Mouse (Mus musculus) left cerebral cortex, postnatal 25 days (tissue): ENCODE measurements around the gene Ssr1. TPM values are rescaled to one million over a fixed set of nuclear protein-coding genes. Genes with fewer than 3 reads are reported as not detected.

Experiments used
- DNase-seq, 2 experiments: peaks; one replicate each; pipeline ENCODE4 v3.0.0; 2022; ENCODE audit warnings: low spot score in 2 of 2, mixed read lengths in 1 of 2
- intact Hi-C: fragments of 180-260 bp; cut with DNase I; formaldehyde crosslinking; loops from one replicate; pipeline ENCODE4 v1.15.1; 2025
- total RNA-seq, 2 experiments: library from RNA; stranded (reverse); gene quantifications; 2 replicates each; pipeline ENCODE4 v1.2.3; 2021

Gene Ssr1
- total RNA-seq, 2 experiments from 2014 or later = 89.9 to 90.9 TPM

DNA sequence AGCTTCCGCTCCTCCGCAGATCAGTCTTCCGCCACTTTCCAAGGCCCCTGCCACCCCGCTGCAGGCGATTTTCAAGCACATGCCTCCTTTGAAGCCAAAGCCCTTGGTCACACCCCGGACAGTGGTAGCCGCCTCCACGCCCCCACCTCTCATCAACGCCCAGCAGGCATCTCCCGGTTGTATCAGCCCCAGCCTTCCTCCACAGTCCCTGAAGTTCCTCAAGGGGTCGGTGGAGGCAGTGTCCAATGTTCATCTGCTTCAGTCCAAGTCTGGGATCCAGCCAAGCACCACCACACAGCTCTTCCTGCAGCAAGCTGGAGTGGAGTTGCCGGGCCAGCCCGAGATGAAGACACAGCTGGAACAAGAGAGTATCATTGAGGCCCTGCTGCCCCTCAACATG is 63.9 kb downstream of the Ssr1 start:
- intact Hi-C loops = no loop called here
- no peak for DNase-seq

DNA sequence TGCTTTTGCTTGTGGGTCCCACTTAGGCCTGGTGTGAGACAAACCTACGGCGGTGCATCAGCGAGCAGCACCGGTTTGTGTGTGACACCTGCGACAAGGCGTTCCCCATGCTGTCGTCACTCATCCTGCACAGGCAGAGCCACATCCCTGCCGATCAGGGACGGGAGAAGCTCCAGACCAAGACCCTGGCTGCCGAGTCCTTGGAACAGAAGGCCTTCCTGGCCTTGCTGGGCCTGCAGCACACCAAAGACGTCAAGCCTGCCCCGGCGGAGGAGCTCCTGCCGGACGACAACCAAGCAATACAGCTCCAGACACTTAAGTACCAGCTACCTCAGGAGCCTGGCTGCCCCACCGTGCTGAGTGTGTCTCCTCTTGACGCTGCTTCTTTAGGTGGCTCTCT is 64.5 kb downstream of the Ssr1 start:
- intact Hi-C loops = no loop called here

DNA sequence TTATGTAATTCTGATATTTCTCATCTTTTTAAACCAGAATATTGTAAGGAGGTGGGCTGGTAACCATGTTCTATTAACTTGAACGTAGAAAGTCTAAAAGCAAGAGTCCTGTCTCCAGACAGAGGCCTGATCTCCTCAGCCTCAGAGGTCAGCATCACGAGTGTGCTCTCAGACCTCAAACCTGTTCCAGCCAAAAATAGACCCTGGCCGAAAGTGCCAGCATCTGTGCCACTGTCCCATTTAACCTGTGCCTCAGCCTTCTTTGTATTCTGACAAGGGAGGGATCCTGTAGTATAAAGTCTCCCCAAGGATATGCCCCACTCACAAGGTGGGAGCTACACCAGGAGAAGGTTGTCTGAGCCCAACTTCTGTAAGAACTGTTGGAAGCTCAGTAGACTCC is 67.6 kb downstream of the Ssr1 start:
- intact Hi-C loops = no loop called here

More for the DNA sequence above, 64.5 kb downstream of the Ssr1 start:
- DNase-seq = no peak

DNA sequence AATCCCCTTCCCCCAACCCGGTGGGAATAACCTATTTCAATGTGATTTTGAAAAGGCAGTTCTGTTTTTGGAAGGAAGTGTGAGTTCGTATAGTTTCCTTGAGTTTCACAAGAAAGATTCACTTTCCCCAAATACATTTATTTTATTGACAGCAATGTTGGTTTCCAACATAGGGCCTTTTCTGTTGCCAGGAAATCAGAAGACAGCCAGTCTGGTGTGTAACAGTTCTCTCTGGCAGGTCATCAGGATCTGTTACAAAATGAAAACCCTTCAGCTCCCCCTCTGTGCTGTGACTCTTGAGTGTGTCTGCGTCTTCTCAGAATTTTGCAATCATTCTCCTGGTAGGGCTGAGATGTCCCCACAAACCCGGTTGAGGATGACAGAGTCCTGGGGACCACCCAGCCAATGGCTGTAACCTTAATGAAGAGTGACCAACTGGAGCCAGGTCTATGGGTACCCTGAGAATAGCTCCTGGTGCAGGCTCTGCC is 69.5 kb downstream of the Ssr1 start:
- DNase-seq = no peak
- intact Hi-C loops = no loop called here

More for the DNA sequence above, 67.6 kb downstream of the Ssr1 start:
- no peak for DNase-seq

DNA sequence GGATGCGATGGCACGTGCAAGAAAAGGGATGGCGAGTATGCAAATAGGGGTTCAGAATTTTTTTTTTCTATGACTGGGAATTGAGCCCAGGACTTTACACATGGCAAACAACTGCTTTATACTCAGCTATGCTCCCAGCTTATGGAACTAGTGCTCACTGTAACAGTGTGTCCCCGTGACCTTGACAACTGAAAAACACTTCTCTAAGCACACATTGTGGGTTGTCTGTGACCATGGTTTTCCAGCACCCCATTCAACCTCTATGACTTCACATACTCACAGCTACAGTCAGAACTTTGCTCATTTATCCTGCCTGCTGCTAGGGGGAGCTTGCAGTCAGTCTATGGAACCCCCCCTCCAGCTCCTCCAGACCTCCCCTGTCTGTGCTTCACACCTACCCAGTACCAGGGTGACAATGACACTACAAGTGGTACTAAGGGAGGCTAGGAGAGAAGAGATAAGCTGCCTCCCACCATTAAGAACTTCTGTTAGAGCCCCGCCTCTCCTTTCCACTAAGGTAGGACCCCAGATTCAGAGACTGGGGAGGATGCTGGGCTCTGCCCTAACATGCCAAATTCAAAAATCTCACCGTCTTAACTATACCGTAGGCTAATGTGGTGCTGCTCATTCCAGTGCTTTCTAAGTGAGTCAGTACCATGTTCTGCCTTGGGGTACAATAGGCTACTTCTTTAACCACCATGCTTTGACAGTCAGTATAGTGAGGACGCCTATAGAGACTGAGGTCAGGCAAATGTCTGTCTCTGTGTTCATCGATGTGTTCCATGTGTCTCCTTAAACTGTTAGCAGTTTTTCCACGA is 70.2 kb downstream of the Ssr1 start:
- intact Hi-C loops = no loop called here

DNA sequence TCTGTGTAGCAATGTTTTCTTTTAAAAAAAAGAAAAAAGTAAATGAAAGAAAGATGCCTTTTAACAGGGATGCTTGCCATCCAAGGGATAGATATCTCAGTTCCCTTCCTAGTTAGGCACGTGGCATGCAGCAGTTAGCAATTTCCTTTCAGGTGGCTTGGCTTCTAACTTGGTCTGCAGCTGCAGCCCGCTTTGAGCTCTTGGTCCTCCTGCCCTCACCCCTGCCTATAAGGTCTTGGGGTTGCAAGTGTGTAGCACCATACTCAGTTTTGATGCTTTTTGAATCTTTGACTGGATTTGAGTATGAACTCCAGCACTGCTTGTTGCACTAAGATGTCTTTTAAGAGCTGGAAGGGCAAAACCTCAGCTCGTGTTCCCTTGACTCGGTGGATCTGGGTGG is 70.9 kb downstream of the Ssr1 start:
- no peak for DNase-seq
- intact Hi-C loops = no loop called here

More for the DNA sequence above, 70.2 kb downstream of the Ssr1 start:
- DNase-seq = no peak

DNA sequence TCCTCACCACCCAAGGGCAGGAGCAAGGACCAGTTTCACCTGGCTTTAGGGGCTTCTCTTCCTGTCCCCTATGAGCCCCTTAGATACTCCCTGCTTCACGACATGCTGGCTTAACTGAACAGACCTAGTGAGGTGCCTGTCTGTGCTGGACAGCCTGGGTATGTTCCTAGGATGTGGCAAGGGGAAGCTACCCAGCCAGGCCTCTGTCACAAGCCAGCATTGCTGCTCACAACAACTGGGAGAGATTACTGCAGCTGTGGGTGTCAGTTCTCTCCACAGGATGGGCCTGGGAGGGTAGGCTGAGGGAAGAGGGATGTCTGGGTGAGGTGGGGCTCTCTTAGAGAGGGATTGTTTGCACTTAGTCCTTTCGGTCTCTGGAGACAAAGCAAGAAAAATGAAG is 73.3 kb downstream of the Ssr1 start:
- no peak for DNase-seq
- intact Hi-C loops = no loop called here

DNA sequence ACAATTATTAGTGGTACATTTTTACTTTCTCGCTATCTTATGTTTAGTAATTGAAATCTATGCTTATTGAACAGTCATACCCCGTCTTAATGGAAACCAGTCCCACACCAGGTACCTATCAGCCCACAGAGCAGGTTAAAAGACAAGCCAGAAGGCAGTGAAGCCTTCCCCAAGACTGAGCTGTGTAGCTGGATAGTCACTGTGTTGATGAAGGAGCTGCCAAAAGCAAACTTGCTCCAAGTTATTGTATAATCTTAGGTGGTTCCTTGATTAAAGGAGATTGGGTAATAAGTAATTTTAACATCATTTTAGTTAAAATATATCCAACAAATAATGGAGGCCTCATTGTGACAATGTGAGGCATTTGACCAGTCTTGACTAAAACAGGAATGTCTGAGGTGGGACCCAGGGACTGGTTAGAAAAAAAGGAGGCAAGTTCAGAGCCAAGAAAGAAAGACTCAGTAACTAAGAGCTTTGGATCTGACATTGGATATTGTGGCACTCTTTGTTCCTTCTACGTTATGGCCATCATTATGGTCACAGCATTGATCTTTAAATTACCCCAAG is 74.2 kb downstream of the Ssr1 start:
- intact Hi-C loops = no loop called here

DNA sequence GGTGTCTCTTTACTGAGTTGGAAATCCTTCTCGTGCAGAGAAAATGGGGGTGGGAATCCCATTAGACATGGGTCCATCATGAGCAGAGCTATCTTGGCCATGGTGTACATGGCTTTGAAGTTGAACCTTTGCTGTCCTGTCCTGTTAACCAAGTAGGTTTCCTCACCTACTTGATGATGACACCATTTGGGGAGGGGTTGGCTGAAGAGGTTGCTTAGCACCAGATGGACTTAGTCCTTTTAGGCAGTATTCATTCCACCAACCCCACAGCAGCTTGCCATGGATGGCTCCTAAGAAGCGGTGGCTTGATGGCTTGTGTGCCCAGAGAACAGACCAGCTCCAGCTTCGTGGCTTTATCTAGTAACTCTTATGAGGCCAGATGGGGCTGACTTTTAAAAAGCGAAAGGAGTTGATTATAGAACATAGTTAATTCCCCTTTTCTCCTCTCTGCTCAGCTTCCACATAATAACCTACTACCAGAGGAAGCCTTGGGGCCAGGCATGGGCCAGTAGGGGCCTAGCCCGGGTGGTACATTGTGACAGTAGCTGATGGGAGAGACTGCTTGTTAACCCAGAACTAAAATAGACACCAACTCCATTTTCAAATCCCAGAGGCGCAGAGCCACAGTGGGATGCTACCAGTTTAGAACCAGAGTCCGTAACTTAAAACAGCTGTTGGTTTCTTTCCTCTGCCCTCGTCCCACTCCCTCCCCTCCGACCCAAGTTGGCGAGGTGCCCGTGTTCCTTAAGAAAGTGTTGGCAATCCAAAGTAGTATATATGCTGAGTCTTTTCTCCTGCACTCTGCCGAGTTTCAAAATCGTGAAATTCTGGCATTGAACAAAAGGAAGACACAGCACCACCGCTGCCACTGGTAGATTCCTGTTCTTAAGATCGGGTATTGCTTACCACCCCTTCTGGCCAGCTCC is 75.4 kb downstream of the Ssr1 start:
- no peak for DNase-seq
- intact Hi-C loops = no loop called here

More for the DNA sequence above, 74.2 kb downstream of the Ssr1 start:
- no peak for DNase-seq

Other genes starting within 250 kb of the Ssr1 start
- 10 to 100 TPM; 29.4 to 30.1 TPM for gene Rreb1, start 215.8 kb downstream of the Ssr1 start, total RNA-seq
- gene Riok1, start 42.8 kb upstream of the Ssr1 start, total RNA-seq = 10 to 100 TPM; 21.4 to 25.9 TPM
- gene Cage1, start 42.9 kb upstream of the Ssr1 start, total RNA-seq = 1 to 10 TPM; 5.3 to 5.4 TPM
- gene Dsp, start 157.1 kb upstream of the Ssr1 start, total RNA-seq = under 1 TPM; 0.16 TPM
- gene Snrnp48, start 210.7 kb upstream of the Ssr1 start, total RNA-seq = 10 to 100 TPM; 18.4 to 26.1 TPM